Mouse (Mus musculus) thymus, postnatal 10 days (tissue): ENCODE measurements around the gene Npr2.

Experiments used
- DNase-seq, 2 experiments: peaks; one replicate each; pipeline ENCODE4 v3.0.0; 2021; ENCODE audit warnings: low spot score in 2 of 2

Npr2 gene

DNA sequence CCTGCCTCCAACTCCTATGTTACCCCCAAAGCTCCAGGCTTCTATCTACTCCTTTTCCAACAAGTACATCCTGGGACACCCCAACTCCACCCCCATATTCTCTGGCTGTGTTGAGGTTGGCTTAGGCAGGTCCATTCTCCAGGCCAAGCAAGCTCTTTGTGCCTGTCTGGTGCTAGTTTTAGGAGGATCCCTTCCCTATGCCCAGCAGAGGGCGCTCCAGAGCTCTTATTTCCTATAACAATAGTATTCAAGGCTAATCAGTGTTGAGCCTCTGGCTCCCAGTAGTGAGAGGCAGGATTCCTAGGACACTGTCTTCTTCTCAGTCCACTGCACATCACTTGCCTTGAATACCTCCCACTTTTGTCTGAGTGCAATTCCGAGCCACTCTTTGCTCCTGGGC, 40.3 kb downstream of the Npr2 start:
- peak; percentile 28 to 82 for DNase-seq

DNA sequence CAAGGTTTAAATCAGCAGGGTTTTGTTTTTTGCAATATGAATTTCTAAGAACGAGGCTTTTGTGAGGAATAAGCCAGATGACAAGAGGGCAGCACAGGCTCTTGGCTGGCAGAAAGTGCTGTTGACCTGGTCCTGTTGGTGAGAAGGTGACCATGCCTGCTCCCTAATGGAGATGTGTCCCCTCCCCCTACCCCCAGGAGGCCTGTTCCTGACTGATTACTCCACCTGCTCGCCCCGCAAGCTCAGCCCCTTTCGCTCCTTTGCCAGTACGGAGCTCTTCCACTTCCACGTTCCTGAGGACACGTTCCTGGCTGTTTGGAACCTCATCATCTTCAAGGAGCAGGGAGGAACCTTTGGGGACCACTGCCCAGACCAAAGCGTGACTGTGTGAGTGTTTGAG, 42.0 kb downstream of the Npr2 start:
- no peak for DNase-seq

DNA sequence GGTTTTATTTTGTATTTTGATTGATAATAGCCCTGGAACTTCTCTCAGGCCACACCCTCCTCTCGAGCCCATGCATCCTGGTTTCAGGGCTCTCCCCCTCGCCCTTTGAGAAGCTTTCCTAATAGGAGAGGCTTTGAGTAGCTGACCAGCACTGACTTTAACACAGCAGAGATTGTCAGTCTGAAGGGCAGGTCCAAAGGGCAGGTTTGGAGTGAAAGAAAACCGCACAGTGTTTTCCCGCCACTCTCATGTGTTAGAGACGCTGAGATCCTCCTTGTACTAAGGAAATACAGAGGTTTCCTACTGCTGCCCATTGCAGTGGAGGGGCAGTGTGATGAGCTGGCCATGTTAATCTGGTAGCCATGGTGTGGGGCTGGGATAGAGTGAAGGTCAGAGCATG, 43.2 kb downstream of the Npr2 start:
- DNase-seq, result no peak

DNA sequence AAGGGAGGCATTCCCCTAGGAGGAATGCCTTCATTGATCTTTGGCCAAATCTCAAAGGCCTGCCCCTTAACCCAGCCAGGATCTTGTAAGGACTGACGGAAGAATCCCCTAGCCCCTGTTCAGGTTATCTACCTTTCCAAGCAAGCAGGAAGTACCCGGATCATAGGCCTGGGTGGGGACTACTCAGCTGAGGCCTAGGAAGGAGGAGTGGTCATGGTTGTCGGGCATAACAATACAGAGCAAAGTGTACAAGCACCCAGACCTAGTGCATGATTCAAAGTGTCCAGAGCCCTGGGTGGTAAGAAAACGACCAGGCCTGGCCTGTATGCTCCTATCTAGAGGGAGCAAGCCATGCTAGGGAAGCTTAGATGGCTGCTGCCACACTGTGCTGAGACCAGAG, 43.9 kb downstream of the Npr2 start:
- DNase-seq, result no peak

DNA sequence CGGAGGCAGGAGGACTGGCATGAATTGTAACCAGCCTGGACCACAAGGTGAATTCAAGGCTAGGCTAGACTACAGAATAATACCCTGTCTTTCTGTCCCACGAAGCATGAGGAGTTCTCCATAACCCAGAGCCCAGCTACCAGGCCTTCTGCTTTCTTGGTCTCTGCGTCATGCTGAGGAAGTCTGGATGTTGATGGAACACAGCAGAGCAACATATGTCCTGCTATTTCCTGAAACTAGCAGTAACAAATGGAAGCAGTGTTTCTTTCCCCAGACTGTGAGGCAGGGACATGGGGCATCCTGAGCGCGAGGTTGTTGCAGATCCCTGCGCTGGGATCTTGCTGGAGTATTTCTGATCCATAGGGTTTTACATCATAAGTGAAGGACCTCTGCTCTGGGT, 46.8 kb downstream of the Npr2 start:
- no peak for DNase-seq

DNA sequence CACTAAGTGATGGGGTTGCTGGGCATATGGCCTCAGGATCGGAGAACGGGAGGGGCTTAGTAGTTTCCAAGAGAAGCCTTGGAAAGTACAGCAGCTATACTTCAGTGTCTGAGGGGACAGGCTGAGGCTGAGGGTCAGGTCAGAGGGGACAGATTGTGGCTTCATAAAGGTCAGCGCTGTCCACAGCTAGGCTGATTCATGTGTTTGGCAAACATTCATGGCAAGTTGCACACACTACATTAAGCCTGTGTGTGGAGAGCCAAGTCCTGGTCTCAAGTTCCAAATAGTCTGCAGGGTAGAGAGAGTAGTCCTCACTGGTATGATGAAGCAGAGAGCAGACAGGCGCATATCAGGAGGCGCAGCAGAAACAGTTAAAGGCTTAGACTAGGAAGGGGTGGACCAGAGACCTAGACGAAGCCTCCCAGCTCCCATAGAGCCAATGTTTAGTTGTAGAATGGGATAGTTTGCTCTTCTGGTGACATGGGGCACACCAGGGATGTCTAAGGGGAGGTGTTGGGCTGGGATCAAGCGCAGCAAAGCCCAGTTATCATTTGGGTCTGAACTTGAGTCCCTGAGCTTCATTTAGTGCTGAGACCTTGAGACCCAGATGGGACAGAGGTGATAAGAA, 47.8 kb downstream of the Npr2 start:
- no peak for DNase-seq

DNA sequence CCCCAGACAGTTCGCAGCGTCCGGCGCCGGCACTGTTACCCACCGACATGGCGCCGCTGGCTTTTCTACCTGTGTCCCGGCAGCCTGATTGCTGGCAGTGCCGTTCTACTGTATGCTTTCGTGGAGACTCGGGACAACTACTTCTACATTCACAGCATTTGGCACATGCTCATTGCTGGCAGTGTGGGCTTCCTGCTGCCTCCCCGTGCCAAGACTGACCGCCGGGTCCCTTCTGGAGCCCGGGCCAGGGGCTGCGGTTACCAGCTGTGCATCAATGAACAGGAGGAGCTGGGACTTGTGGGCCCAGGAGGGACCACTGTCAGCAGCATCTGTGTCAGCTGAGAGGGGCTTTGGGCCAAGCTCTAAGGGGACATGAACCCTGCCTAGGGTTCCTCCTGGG, 58.3 kb downstream of the Npr2 start:
- DNase-seq, result no peak

DNA sequence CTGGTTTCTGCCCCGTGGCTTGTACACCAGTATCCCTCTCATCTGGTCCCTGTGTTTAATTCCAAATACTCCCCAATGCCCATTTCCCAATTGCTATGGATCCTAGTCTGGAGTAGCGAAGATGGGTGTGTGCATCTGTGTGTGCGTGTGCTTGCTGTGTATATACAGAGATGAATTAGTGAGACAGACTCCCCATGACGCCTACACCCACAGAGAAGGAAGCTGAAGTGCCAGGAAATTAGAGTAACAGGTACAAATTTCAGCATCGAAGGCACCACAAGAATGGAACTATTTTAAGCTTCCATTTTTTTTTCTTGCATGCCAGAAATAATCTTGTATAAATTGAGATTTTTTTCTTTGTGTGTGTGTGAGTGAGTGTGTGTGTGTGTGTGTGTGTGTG, 59.3 kb downstream of the Npr2 start:
- no peak for DNase-seq

DNA sequence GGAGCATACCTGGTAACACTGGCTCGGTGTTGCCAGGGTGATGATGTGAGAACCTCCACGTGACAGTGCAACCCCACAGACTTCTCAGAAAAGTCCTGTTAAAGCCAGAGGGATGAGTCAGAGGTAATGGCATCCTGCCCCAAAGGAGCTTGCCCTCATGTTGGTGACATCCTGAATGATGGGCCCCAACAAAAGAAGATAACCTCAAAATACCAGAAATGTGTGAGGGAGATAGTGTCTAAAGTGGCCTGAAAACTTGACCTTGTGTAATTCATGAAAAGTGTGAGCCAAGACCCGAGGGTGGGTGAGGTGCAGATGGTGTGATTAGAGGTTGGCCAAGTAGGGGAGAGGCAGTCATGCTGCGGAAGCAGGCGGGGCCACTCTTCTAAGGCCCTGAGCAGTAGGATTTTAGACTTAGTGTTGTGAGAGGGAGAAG, 62.1 kb downstream of the Npr2 start:
- no peak for DNase-seq

DNA sequence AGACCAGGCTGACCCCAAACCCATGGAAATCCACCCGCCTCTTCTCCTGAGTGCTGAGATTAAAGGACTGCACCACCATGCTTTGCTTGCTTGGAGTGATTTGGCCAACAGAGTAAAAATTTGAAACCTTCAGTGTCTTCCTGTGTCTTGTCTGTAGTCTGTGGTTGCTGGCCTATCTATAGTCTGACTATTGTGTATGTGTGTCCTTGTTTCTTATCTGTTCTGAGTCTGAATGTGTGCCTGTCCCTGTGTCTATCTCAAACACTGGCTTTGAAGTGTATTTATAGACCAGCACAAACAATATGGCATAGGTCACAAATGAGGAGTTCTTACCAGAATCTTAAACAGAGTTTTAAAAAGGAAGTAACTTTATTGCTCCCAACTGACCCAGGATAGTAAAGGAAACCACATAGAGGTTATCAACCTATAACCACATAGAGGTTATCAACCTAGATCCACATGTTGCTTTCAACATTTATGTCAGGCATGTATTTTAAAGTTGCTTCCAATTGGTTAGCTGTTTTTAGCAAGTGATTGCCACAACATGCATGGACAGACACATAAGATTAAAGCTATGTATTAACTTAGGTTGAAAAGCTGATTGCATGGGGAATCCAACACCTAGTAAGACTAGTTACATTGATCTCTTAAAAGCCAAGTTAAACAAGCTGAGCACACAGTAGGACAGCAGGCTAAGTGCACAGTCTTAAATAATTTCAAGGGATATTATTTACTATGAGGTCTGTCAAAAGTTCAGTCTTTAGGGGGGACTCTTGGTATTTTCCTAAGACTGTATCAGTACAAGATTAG, 62.9 kb downstream of the Npr2 start:
- DNase-seq, result no peak

DNA sequence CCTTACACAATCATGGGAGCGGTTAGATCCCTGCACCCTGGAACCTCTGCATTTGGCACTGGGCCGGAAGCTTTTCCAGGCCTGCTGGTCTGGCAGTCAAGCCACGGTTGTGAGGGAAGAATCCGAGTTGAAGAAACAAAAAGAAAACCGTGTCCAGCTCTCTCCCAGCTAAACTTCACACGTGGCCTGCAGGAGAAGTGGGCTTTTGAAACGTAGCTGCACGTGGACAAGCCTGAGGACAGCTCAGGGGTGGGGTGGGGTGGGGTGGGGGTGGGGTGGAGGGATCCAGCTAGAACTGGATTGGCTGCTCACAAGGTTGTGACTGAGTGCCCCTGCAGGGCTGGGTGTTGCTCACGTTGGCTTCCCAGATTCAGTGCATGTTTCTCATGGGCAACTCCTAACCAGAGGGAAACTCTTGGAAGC, 63.5 kb downstream of the Npr2 start:
- DNase-seq, result no peak

DNA sequence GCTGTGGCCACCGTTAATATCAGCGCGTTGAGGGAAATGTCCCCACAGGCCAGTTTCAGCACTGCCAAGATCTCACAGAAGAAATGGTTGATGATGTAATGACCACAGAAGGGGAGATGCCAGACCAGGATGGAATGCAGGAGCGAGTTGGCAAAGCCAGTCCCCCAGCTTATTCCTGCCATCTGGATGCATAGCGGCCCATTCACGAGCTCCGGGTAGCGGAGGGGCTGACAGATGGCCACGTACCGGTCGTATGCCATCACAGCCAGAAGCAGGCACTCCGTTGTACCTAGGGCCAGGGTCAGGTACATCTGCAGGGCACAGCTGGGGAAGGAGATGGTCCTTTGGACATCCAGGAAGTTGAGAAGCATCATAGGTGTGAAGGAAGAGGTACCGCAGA, 64.8 kb downstream of the Npr2 start:
- DNase-seq, result no peak

DNA sequence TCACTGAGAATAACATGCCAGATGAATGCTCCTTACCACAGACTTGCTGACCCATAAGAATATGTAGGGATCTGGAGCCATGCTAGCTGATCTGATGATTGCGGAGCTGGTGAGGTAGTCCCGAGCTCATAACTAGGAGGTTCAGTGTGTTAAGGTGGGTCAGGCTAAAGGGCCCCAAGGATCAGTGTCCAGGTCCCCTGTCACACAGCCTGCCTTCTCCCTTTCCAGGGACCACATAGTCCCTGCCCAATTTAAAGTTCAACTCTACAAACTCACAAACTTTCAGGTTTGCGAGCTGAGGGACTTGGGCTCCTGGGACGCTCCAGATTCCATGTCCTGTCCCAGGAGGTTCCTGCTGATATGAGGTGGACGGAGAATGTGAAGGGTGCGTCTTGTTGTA, 69.0 kb downstream of the Npr2 start, which contains the start of gene Olfr70:
TSS of gene Olfr70 (minus strand) at position 101 of the 400 bp plus-strand sequence.
- no peak for DNase-seq
